Comparison of ENCODE assay signal across 8 mouse cellular contexts in genomic region chr8:10414684-10415212, GRCm38 (mm10).
DNase-seq lines count a peak whose midpoint lies in the region; TF ChIP-seq lines count a peak whose summit lies in the region.

No protein-coding gene starts in this region.

- H3K4me3 ChIP-seq in cortical plate, adult 2 months (ENCODE audit: insufficient read depth, low read length): no peak overlapping the region
- no peak overlapping the region for H3K4me3 ChIP-seq in lung, adult 2 months (replicated peaks; ENCODE audit: extremely low read depth, low read depth, low read length)

- TF ChIP-seq POLR2A in cortical plate, adult 2 months (IDR thresholded peaks at IDR 0.05; ENCODE audit: extremely low read depth, insufficient read depth, low read length): no peak
- no peak for TF ChIP-seq POLR2A in lung, adult 2 months (IDR thresholded peaks at IDR 0.05; ENCODE audit: borderline replicate concordance, extremely low read depth, low read depth, low read length)

- no peaks in the 10 kb centered on the region for H3K4me1 ChIP-seq in cortical plate, adult 2 months (ENCODE audit: control insufficient read depth, insufficient read depth, low read length)
- H3K4me1 ChIP-seq in lung, adult 2 months (ENCODE audit: control insufficient read depth, insufficient read depth, low read length): no peaks in the 10 kb centered on the region

- peak; percentile 67 for DNase-seq in A20 (ENCODE audit: low read depth, low spot score)
- DNase-seq in WW6 (ENCODE audit: low read depth, low spot score): peak; percentile 36
- DNase-seq in heart, adult 8-10 months (ENCODE audit: low spot score): peak; percentile 24
- peak; percentile 88 to 89 for DNase-seq in kidney, postnatal 4 days
- DNase-seq in lung, adult 2 months: peak; percentile 60
- peak; percentile 54 for DNase-seq in ovary, postnatal 36 days (ENCODE audit: low spot score)
- peak; percentile 80 for DNase-seq in urinary bladder, postnatal 14 days (ENCODE audit: low spot score)

- no peak overlapping the region for H3K27ac ChIP-seq in cortical plate, adult 2 months (ENCODE audit: insufficient read depth, low read length)

- TF ChIP-seq CTCF in cortical plate, adult 2 months (IDR thresholded peaks at IDR 0.05; ENCODE audit: extremely low read depth, insufficient read depth, low read length): peak; percentile 92
- TF ChIP-seq CTCF in lung, adult 2 months (IDR thresholded peaks at IDR 0.05; ENCODE audit: insufficient read depth, low read length): peak; percentile 84

- WGBS in lung, adult 2 months: 19% methylated on average over 6 of the region's 6 CpGs

Comparison
In these comparisons a context has a peak if more than half of its experiments do, and no peak if none do; other contexts are left out.
1. DNase-seq: peak in every context shown above with its lines; median percentile 88 in kidney, postnatal 4 days; 80 in urinary bladder, postnatal 14 days; 67 in A20; 60 in lung, adult 2 months; 54 in ovary, postnatal 36 days; 36 in WW6; 24 in heart, adult 8-10 months.